16 mouse cellular contexts compared by ENCODE assay signal in the genomic region with DNA sequence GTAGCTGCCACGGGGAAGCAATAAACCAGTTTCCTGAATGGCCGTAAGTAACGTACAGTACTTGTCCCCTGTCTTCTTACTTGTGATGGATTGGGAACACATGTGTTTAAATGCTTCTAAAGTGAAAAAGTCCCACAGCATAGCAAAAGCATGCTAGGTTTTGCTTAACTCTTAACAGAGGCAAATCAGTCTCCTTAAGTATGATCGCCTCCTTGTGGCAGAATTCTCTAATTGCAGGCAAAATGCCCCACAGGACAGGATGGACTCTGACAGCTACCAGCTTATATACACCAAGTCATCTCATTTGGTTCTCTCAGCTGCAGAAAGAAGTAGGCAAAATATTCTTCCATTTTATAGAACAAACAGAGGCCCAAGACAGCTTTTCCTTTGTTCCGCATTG.
DNase-seq lines count a peak whose midpoint lies in the region; ATAC-seq and TF ChIP-seq lines count a peak whose summit lies in the region.
"Had no signal": no experiment of that assay in that cellular context is flagged by ENCODE, and none has a peak within 500 bp of the region (broad histone marks: within the 10 kb centered on the region; RNA-seq: fewer than 3 reads in every experiment).

No protein-coding gene starts in this region.

- no peaks in the 10 kb centered on the region for H3K79me2 ChIP-seq in heart, adult 2 months (replicated peaks; ENCODE audit: control insufficient read depth, insufficient read depth, low read length)

- H3K4me3 ChIP-seq in heart, adult 2 months = no peak overlapping the region
- no peak overlapping the region for H3K4me3 ChIP-seq in liver, postnatal 0 days (ENCODE audit: low read depth, low read length)
- H3K4me3 ChIP-seq in stomach, postnatal 0 days (ENCODE audit: low read depth, low read length) = no peak overlapping the region
- H3K4me3 ChIP-seq: erythroblast, embryonic 14.5 days; hindbrain, embryonic 15.5 days had no signal

- intact Hi-C loops in heart, adult 2 months (cut with DNase I) = no loop called here

- H3K9ac ChIP-seq in heart, adult 2 months (ENCODE audit: low read depth, low read length) = no peak overlapping the region
- H3K9ac ChIP-seq in liver, postnatal 0 days (replicated peaks) = no peak overlapping the region
- no peak overlapping the region for H3K9ac ChIP-seq in stomach, postnatal 0 days (ENCODE audit: low read length)
- H3K9ac ChIP-seq: hindbrain, embryonic 15.5 days had no signal

- peaks cover 7% of the 10 kb centered on the region; the same call in 1 of the 2 replicates for H3K9me3 ChIP-seq in liver, postnatal 0 days (ENCODE audit: low read length)
- H3K9me3 ChIP-seq in stomach, postnatal 0 days (ENCODE audit: control insufficient read depth, low read length) = 0 out of 2 replicates have a peak, but pooled peaks cover 3% of the 10 kb centered on the region
- H3K9me3 ChIP-seq: hindbrain, embryonic 15.5 days had no signal

- TF ChIP-seq POLR2A in heart, adult 2 months (IDR thresholded peaks at IDR 0.05; ENCODE audit: insufficient read depth, low read depth, low read length) = no peak

- DNase-seq in heart, adult 2 months = no peak
- no peak for DNase-seq in heart, adult 18-20 months
- DNase-seq in liver, postnatal 0 days = no peak
- DNase-seq in liver (no peak), MEL-GATA-1-ER (ENCODE audit: extremely low read depth, low read depth) (peak; percentile 13)
- DNase-seq in stomach, postnatal 0 days (ENCODE audit: low spot score) = no peak
- DNase-seq in left cerebral cortex, adult 11 months (ENCODE audit: low spot score) = no peak
- DNase-seq in gastrocnemius, postnatal 4 days (ENCODE audit: low spot score in 2 of 2) = no peak
- DNase-seq: cerebellum, adult 11 months; heart, postnatal 10 days; kidney, postnatal 10 days; lung, adult 18-20 months; right cerebral cortex, adult 18-20 months; spleen, adult 18-20 months had no signal

- ATAC-seq in liver, postnatal 0 days = no peak
- ATAC-seq in stomach, postnatal 0 days (ENCODE audit: low FRiP score, low TSS enrichment) = no peak

- no peaks in the 10 kb centered on the region for H3K27me3 ChIP-seq in heart, adult 2 months (ENCODE audit: control insufficient read depth, insufficient read depth, low read length)
- H3K27me3 ChIP-seq in liver, postnatal 0 days (ENCODE audit: insufficient read depth, low read length) = no peaks in the 10 kb centered on the region
- H3K27me3 ChIP-seq in stomach, postnatal 0 days (ENCODE audit: control insufficient read depth, insufficient read depth, low read length) = no peaks in the 10 kb centered on the region
- H3K27me3 ChIP-seq: hindbrain, embryonic 15.5 days had no signal

- 94% methylated on average over 5 of the region's 5 CpGs for WGBS in heart, adult 2 months
- WGBS in liver, postnatal 0 days (ENCODE audit: insufficient replicate concordance) = 84% methylated on average over 5 of the region's 5 CpGs
- WGBS in stomach, postnatal 0 days = 88% methylated on average over 5 of the region's 5 CpGs

- H3K4me1 ChIP-seq in heart, adult 2 months (ENCODE audit: control insufficient read depth, insufficient read depth, low read length) = no peaks in the 10 kb centered on the region
- peaks cover 2% of the 10 kb centered on the region; the same call in 1 of the 2 replicates for H3K4me1 ChIP-seq in liver, postnatal 0 days (ENCODE audit: insufficient read depth)
- no peaks in the 10 kb centered on the region for H3K4me1 ChIP-seq in stomach, postnatal 0 days (replicated peaks; ENCODE audit: control insufficient read depth, insufficient read depth)

- no peaks in the 10 kb centered on the region for H3K36me3 ChIP-seq in heart, adult 2 months (ENCODE audit: control insufficient read depth, insufficient read depth, low read length)
- H3K36me3 ChIP-seq in liver, postnatal 0 days (replicated peaks; ENCODE audit: insufficient read depth, low read length) = no peaks in the 10 kb centered on the region
- no peaks in the 10 kb centered on the region for H3K36me3 ChIP-seq in stomach, postnatal 0 days (ENCODE audit: control insufficient read depth, insufficient read depth, low read length)
- H3K36me3 ChIP-seq: hindbrain, embryonic 15.5 days had no signal

- H3K27ac ChIP-seq in heart, adult 2 months = no peak overlapping the region
- H3K27ac ChIP-seq in liver, postnatal 0 days (ENCODE audit: low read depth) = no peak overlapping the region
- no peak overlapping the region for H3K27ac ChIP-seq in stomach, postnatal 0 days (replicated peaks)
- H3K27ac ChIP-seq: hindbrain, embryonic 15.5 days had no signal

- peak; percentile 31 for TF ChIP-seq CTCF in heart, adult 2 months (IDR thresholded peaks at IDR 0.05)
- TF ChIP-seq CTCF in liver, postnatal 0 days (IDR thresholded peaks at IDR 0.05; ENCODE audit: low read depth) = peak; percentile 29; the same call in 1 of the 2 replicates
- peak; percentile 41 for TF ChIP-seq CTCF in stomach, postnatal 0 days (IDR thresholded peaks at IDR 0.05; ENCODE audit: low read depth)

- no peak overlapping the region for H3K4me2 ChIP-seq in liver, postnatal 0 days (ENCODE audit: low read depth, low read length)
- H3K4me2 ChIP-seq in stomach, postnatal 0 days (replicated peaks; ENCODE audit: low read depth) = no peak overlapping the region
- H3K4me2 ChIP-seq: hindbrain, embryonic 15.5 days had no signal

- no peak for TF ChIP-seq EP300 in heart, adult 2 months (IDR thresholded peaks at IDR 0.05; ENCODE audit: insufficient read depth, low read depth, low read length)
- no peak for TF ChIP-seq EP300 in liver, postnatal 0 days (IDR thresholded peaks at IDR 0.05; ENCODE audit: low read depth)
- no peak for TF ChIP-seq EP300 in stomach, postnatal 0 days (optimal IDR thresholded peaks at IDR 0.05)
